ENCODE assay signal across 14 mouse cellular contexts in the genomic region with DNA sequence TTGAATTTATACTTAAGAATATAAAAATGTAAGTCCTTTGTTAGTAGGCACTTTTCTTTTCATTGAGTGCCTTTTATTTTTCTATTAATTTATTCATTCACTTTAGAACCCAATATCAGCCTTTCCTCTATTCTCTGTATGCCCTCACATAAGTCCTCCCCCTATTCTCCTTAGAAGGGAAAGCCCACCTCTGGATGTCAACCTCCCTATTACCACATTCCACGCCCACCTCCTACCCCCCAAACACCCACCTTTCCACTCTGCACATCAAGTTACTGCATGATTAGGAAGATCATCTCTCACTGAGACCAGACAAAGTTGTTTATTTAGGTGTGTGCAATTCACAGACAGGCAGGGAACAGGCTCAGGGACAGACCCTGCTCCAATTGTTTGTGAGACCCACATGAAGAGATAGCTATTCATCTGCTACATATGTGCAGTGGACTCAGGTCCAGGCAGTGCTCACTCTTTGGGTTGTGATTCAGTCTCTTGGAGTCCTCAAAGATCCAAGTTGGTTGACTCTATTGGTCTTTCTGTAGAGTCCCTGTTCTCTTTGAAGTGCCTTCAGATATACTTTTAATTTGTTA.
DNase-seq lines count a peak whose midpoint lies in the region; ATAC-seq lines count a peak whose summit lies in the region.
"Had no signal": no experiment of that assay in that cellular context is flagged by ENCODE, and none has a peak within 500 bp of the region (broad histone marks: within the 10 kb centered on the region; RNA-seq: fewer than 3 reads in every experiment).

No protein-coding gene starts in this region.

- H3K4me3 ChIP-seq in heart, embryonic 11.5 days (ENCODE audit: low read depth, low read length) = no peak overlapping the region
- no peak overlapping the region for H3K4me3 ChIP-seq in limb, embryonic 11.5 days (ENCODE audit: low read depth, low read length)
- H3K4me3 ChIP-seq in limb, embryonic 10.5 days = no peak overlapping the region
- no peak overlapping the region for H3K4me3 ChIP-seq in embryonic facial prominence, embryonic 11.5 days (ENCODE audit: low read depth, low read length)
- no peak overlapping the region for H3K4me3 ChIP-seq in limb, embryonic 13.5 days
- H3K4me3 ChIP-seq: kidney, embryonic 15.5 days; layer of hippocampus, adult 2 months had no signal

- H3K4me2 ChIP-seq in heart, embryonic 11.5 days = no peak overlapping the region
- no peak overlapping the region for H3K4me2 ChIP-seq in limb, embryonic 11.5 days (ENCODE audit: low read depth, severe bottlenecking)
- no peak overlapping the region for H3K4me2 ChIP-seq in embryonic facial prominence, embryonic 11.5 days (ENCODE audit: low read depth, low read length)
- H3K4me2 ChIP-seq in limb, embryonic 13.5 days (replicated peaks) = no peak overlapping the region
- H3K4me2 ChIP-seq: kidney, embryonic 15.5 days had no signal

- 60% methylated on average over 1 of the region's 1 CpGs for WGBS in heart, embryonic 11.5 days (ENCODE audit: insufficient replicate concordance)
- WGBS in limb, embryonic 11.5 days = 71% methylated on average over 1 of the region's 1 CpGs
- WGBS in limb, embryonic 10.5 days = 81% methylated on average over 1 of the region's 1 CpGs
- WGBS in embryonic facial prominence, embryonic 11.5 days = 68% methylated on average over 1 of the region's 1 CpGs
- 68% methylated on average over 1 of the region's 1 CpGs for WGBS in limb, embryonic 13.5 days

- no peaks in the 10 kb centered on the region for H3K36me3 ChIP-seq in heart, embryonic 11.5 days (ENCODE audit: control insufficient read depth, insufficient read depth, low read length)
- no peaks in the 10 kb centered on the region for H3K36me3 ChIP-seq in limb, embryonic 11.5 days (ENCODE audit: control insufficient read depth, insufficient read depth, low read length)
- no peaks in the 10 kb centered on the region for H3K36me3 ChIP-seq in limb, embryonic 10.5 days
- no peaks in the 10 kb centered on the region for H3K36me3 ChIP-seq in embryonic facial prominence, embryonic 11.5 days (replicated peaks; ENCODE audit: control insufficient read depth, insufficient read depth, low read depth, low read length)
- no peaks in the 10 kb centered on the region for H3K36me3 ChIP-seq in limb, embryonic 13.5 days
- H3K36me3 ChIP-seq: kidney, embryonic 15.5 days had no signal

- H3K9ac ChIP-seq in heart, embryonic 11.5 days (ENCODE audit: low read depth, low read length) = no peak overlapping the region
- no peak overlapping the region for H3K9ac ChIP-seq in limb, embryonic 11.5 days (ENCODE audit: low read length)
- no peak overlapping the region for H3K9ac ChIP-seq in embryonic facial prominence, embryonic 11.5 days (replicated peaks; ENCODE audit: low read length)
- no peak overlapping the region for H3K9ac ChIP-seq in limb, embryonic 13.5 days
- H3K9ac ChIP-seq: kidney, embryonic 15.5 days had no signal

- no peak for DNase-seq in heart, adult 11 months
- DNase-seq in limb, embryonic 11.5 days (ENCODE audit: low spot score) = no peak
- no peak for DNase-seq in limb, embryonic 10.5 days (ENCODE audit: low spot score)
- DNase-seq in embryonic facial prominence, embryonic 11.5 days (ENCODE audit: low spot score) = no peak
- no peak for DNase-seq in cerebellum, adult 8-10 months
- DNase-seq: adrenal gland, adult 2 months; cerebellum, postnatal 14 days; heart, postnatal 36 days; lung, postnatal 14 days; right cerebral cortex, adult 18-20 months had no signal

- H3K4me1 ChIP-seq in heart, embryonic 11.5 days (ENCODE audit: control insufficient read depth, insufficient read depth, low read length) = no peaks in the 10 kb centered on the region
- no peaks in the 10 kb centered on the region for H3K4me1 ChIP-seq in limb, embryonic 11.5 days (ENCODE audit: control insufficient read depth, insufficient read depth, low read length)
- no peaks in the 10 kb centered on the region for H3K4me1 ChIP-seq in limb, embryonic 10.5 days
- H3K4me1 ChIP-seq in embryonic facial prominence, embryonic 11.5 days (ENCODE audit: control insufficient read depth, insufficient read depth, low read length) = no peaks in the 10 kb centered on the region
- no peaks in the 10 kb centered on the region for H3K4me1 ChIP-seq in limb, embryonic 13.5 days
- H3K4me1 ChIP-seq: kidney, embryonic 15.5 days had no signal

- no peaks in the 10 kb centered on the region for H3K9me3 ChIP-seq in heart, embryonic 11.5 days (replicated peaks; ENCODE audit: control insufficient read depth, low read length)
- H3K9me3 ChIP-seq in limb, embryonic 11.5 days (ENCODE audit: control insufficient read depth, low read length) = no peaks in the 10 kb centered on the region
- no peaks in the 10 kb centered on the region for H3K9me3 ChIP-seq in limb, embryonic 10.5 days (replicated peaks)
- no peaks in the 10 kb centered on the region for H3K9me3 ChIP-seq in embryonic facial prominence, embryonic 11.5 days (replicated peaks; ENCODE audit: control insufficient read depth, low read length)
- H3K9me3 ChIP-seq in limb, embryonic 13.5 days = 0 out of 2 replicates have a peak, but pooled peaks cover 2% of the 10 kb centered on the region
- H3K9me3 ChIP-seq: kidney, embryonic 15.5 days had no signal

- no peaks in the 10 kb centered on the region for H3K27me3 ChIP-seq in heart, embryonic 11.5 days (ENCODE audit: control insufficient read depth, insufficient read depth, low read length)
- H3K27me3 ChIP-seq in limb, embryonic 11.5 days (ENCODE audit: control insufficient read depth, insufficient read depth, low read length) = no peaks in the 10 kb centered on the region
- no peaks in the 10 kb centered on the region for H3K27me3 ChIP-seq in limb, embryonic 10.5 days (ENCODE audit: low read depth, poor library complexity, severe bottlenecking)
- no peaks in the 10 kb centered on the region for H3K27me3 ChIP-seq in embryonic facial prominence, embryonic 11.5 days (ENCODE audit: control insufficient read depth, insufficient read depth, low read length)
- no peaks in the 10 kb centered on the region for H3K27me3 ChIP-seq in limb, embryonic 13.5 days
- H3K27me3 ChIP-seq: kidney, embryonic 15.5 days had no signal

- H3K27ac ChIP-seq in heart, embryonic 11.5 days (ENCODE audit: low read depth, low read length) = no peak overlapping the region
- H3K27ac ChIP-seq in limb, embryonic 11.5 days (replicated peaks; ENCODE audit: low read depth, low read length) = no peak overlapping the region
- no peak overlapping the region for H3K27ac ChIP-seq in limb, embryonic 10.5 days
- no peak overlapping the region for H3K27ac ChIP-seq in embryonic facial prominence, embryonic 11.5 days (replicated peaks; ENCODE audit: low read depth, low read length)
- no peak overlapping the region for H3K27ac ChIP-seq in limb, embryonic 13.5 days
- H3K27ac ChIP-seq: kidney, embryonic 15.5 days; layer of hippocampus, adult 2 months had no signal

- peak; percentile 56; the same call in 1 of the 2 replicates for ATAC-seq in heart, embryonic 11.5 days (replicated peaks; ENCODE audit: insufficient number of reproducible peaks, low FRiP score, low TSS enrichment)
- 0 out of 2 replicates have a peak, but pooled peaks have one; percentile 22 for ATAC-seq in limb, embryonic 11.5 days (ENCODE audit: insufficient number of reproducible peaks, low FRiP score, low TSS enrichment, low read depth)
- peak; percentile 54; the same call in 1 of the 2 replicates for ATAC-seq in embryonic facial prominence, embryonic 11.5 days (replicated peaks; ENCODE audit: insufficient number of reproducible peaks, low FRiP score, low TSS enrichment, low read depth)
- peak; percentile 44; the same call in 1 of the 2 replicates for ATAC-seq in limb, embryonic 13.5 days (ENCODE audit: low FRiP score, low read depth)
